Mouse (Mus musculus) heart, postnatal 0 days (tissue): ENCODE measurements around the gene Fhit. TPM values are rescaled to one million over a fixed set of nuclear protein-coding genes. Genes with fewer than 3 reads are reported as not detected.
"Not testable (repeated sequence)": the region's sequence is repeated elsewhere in the genome, so short reads cannot be mapped to it uniquely, and the experiment has no call there.

ENCODE experiments used
- ATAC-seq: fragments of 200-750 bp; cut with Nextera tagmentation; 2 replicates; pipeline ENCODE4 v1.8.0; 2017; ENCODE audit warnings: low read depth, moderate number of reproducible peaks, moderate library complexity; ENCODE audit not compliant: insufficient read depth
- DNase-seq: peaks from one replicate; pipeline ENCODE4 v3.0.0-alpha.2; 2016; ENCODE audit warnings: low spot score
- H3K27ac ChIP-seq: fragments of 300-500 bp; sonication (generic); 2 replicates; pipeline ENCODE4 v1.5.1; 2014; ENCODE audit warnings: low read depth, mild to moderate bottlenecking
- H3K27me3 ChIP-seq: fragments of 300-500 bp; sonication (generic); 2 replicates; pipeline ENCODE4 v1.6.1; 2014; ENCODE audit warnings: low read length, mixed read lengths; ENCODE audit not compliant: control insufficient read depth, insufficient read depth
- H3K36me3 ChIP-seq: fragments of 300-500 bp; sonication (generic); replicated peaks from 2 replicates; pipeline ENCODE4 v1.6.1; 2014; ENCODE audit warnings: low read length, mixed read lengths; ENCODE audit not compliant: control insufficient read depth, insufficient read depth
- H3K4me1 ChIP-seq: fragments of 300-500 bp; sonication (generic); 2 replicates; pipeline ENCODE4 v1.6.1; 2014; ENCODE audit warnings: antibody characterized with exemption; ENCODE audit not compliant: control insufficient read depth, insufficient read depth
- H3K4me2 ChIP-seq: fragments of 300-500 bp; sonication (generic); 2 replicates; pipeline ENCODE4 v1.6.1; 2014; ENCODE audit warnings: low read depth, mild to moderate bottlenecking, low read length, moderate library complexity
- H3K4me3 ChIP-seq: fragments of 300-500 bp; sonication (generic); 2 replicates; pipeline ENCODE4 v1.5.1; 2014; ENCODE audit warnings: low read depth, low read length
- H3K9ac ChIP-seq: fragments of 300-500 bp; sonication (generic); replicated peaks from 2 replicates; pipeline ENCODE4 v1.6.1; 2014; ENCODE audit warnings: low read depth, low read length, mixed read lengths
- H3K9me3 ChIP-seq: fragments of 300-500 bp; sonication (generic); replicated peaks from 2 replicates; pipeline ENCODE4 v1.6.1; 2016; ENCODE audit warnings: low read length; ENCODE audit not compliant: control insufficient read depth
- CTCF ChIP-seq: IDR thresholded peaks from 2 replicates; pipeline ENCODE4 v1.5.1; 2016; ENCODE audit warnings: antibody characterized with exemption, control low read depth, low read depth
- EP300 ChIP-seq: IDR thresholded peaks from 2 replicates; pipeline ENCODE4 v1.6.1; 2016; ENCODE audit warnings: antibody characterized with exemption, low read depth
- WGBS: fragments of 180-500 bp; shearing (Covaris S2); extraction: QIAGEN DNeasy Blood & Tissue Kit; methylation state at CpG from one replicate; pipeline ENCODE4 v1.1.7; 2014; 5-methylcytosine and 5-hydroxymethylcytosine counted together
- polyA plus RNA-seq: library from polyadenylated mRNA; unstranded; fragments of >200 nt; fragmentation: Nextera tagmentation; extraction: Ambion mirVana; gene quantifications from 2 replicates; pipeline ENCODE4 v1.2.1, GENCODE M21; 2015
- total RNA-seq: library from RNA; depleted of rRNA; stranded (reverse); fragments of >200 nt; gene quantifications from 2 replicates; pipeline ENCODE4 v1.2.3, GENCODE M21; 2014; ENCODE audit warnings: low replicate concordance

Gene Fhit
- total and polyA plus RNA-seq, 2 experiments from 2014 or later, result 4.1 to 5.2 TPM

DNA sequence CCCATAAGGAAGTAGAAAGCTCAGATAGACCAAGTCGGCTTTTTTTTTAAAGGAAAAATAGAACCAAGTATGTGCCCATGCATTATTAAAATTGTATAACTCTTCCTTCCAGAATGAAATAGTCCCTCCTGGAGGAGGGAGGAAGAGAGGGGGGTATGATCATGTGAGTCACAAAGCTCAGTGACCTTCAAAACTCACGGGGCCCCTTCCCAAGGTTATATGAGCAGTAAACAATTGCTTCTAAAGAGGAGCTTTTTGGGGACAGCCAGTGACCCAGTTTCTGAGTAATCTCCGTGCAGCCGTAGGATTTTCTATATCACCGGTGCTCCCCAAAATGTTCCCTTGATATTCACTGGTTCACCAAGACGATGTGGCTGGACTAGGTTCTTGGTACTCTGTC, 42.8 kb downstream of the Fhit start:
- Histone ChIP-seq H3K9me3 (no peaks in the 10 kb centered on the region), H3K4me3 (no peak overlapping the region), H3K27me3 (no peaks in the 10 kb centered on the region), H3K36me3 (no peaks in the 10 kb centered on the region), H3K4me1 (no peaks in the 10 kb centered on the region), H3K4me2 (no peak overlapping the region), H3K27ac (no peak overlapping the region), H3K9ac (no peak overlapping the region)
- TF ChIP-seq CTCF, result no peak
- no peak for TF ChIP-seq EP300
- 89% methylated on average over 6 of the region's 6 CpGs for WGBS
- DNase-seq, result no peak
- no peak for ATAC-seq

DNA sequence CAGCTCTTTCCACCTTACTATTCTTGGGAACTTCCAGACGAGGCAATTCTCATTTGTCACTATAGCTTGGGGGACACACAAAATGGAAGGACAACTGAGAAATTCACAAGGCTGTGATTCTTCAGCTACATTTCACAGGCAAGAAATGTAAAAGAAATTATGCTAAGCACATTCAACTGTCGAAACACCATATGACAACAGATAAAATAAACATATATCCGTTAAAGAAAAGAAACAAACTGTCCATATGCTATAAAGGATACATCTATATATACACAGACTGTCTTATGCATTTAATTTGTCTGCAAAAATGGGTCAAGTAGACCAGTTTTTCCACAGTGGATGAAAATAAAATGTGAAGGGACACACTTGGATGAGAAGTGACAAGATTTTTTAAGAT, 76.2 kb downstream of the Fhit start:
- ATAC-seq (no peak), DNase-seq (no peak)
- Histone ChIP-seq H3K9me3 (no peaks in the 10 kb centered on the region), H3K4me3 (no peak overlapping the region), H3K4me1 (no peaks in the 10 kb centered on the region), H3K27me3 (no peaks in the 10 kb centered on the region), H3K4me2 (no peak overlapping the region), H3K9ac (no peak overlapping the region), H3K36me3 (no peaks in the 10 kb centered on the region), H3K27ac (no peak overlapping the region)
- 75% methylated on average over 3 of the region's 3 CpGs for WGBS
- TF ChIP-seq EP300 (no peak), CTCF (no peak)

DNA sequence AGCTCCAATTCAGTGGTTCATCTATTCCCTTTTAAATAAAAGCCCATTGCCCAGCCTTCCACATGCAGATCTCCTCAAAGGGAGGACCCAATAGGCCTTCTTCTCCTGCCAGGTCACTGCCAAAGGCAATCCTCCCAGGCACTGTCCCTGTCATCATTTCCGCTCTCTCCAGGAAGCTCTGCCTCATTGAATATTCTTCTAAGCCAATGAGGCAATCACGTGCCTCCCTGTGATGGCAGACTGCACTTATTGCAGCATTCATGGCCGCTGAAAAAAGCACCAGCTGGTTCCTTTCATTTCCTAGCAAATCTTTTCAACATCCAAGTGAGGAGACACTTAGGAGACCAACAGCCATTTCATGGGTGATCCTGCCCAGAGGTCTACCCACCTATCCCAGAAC, 77.9 kb downstream of the Fhit start:
- no peak for TF ChIP-seq CTCF
- no peak for TF ChIP-seq EP300
- no peaks in the 10 kb centered on the region for H3K27me3 ChIP-seq
- H3K36me3 ChIP-seq, result no peaks in the 10 kb centered on the region
- H3K4me1 ChIP-seq, result no peaks in the 10 kb centered on the region
- WGBS, result 53% methylated on average over 3 of the region's 3 CpGs
- no peak overlapping the region for H3K4me2 ChIP-seq
- H3K4me3 ChIP-seq, result no peak overlapping the region
- H3K9ac ChIP-seq, result no peak overlapping the region
- ATAC-seq (no peak), DNase-seq (no peak)
- no peak overlapping the region for H3K27ac ChIP-seq
- no peaks in the 10 kb centered on the region for H3K9me3 ChIP-seq

DNA sequence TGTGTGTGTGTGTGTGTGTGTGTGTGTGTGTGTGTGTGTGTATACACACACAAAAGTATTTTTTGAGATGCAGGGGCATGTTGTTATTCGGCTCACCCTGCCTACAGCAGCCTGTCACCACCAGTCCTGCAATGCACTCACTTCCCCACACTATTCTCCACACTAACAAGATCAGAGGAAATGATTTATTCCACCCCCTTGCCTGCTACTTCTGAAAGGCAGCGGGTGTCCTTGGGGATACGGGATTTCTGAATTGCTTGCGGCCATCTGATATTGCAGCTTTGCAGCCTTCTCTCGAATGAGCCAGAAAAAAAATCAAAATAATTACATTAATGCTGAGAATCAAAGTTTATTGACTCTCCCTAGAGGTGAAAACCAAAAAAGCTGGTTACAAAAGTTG, 78.4 kb downstream of the Fhit start:
- no peaks in the 10 kb centered on the region for H3K36me3 ChIP-seq
- H3K9me3 ChIP-seq, result no peaks in the 10 kb centered on the region
- TF ChIP-seq CTCF (no peak), EP300 (no peak)
- H3K9ac ChIP-seq, result no peak overlapping the region
- H3K27ac ChIP-seq, result no peak overlapping the region
- H3K4me3 ChIP-seq, result no peak overlapping the region
- ATAC-seq, result no peak
- no peak overlapping the region for H3K4me2 ChIP-seq
- no peaks in the 10 kb centered on the region for H3K27me3 ChIP-seq
- no peak for DNase-seq
- 76% methylated on average over 5 of the region's 5 CpGs for WGBS
- H3K4me1 ChIP-seq, result no peaks in the 10 kb centered on the region

DNA sequence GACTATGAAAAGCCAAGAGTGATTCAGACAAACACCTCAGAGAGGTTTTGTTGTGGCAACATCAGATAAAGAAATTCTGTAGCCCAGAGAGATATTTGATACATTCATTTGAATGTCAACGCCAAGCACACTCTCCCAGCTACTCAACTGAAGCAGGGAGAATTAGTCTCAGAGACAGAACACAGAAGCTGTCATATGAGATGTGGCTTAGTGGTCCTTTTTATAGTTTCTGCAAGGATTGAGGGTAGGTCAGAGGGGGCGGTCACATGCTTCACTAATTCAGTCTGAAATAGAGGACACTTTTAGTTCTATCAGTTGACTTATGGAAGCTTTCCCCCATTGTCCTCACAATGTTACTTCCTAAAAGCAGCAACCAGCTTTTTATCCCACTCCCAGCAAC, 98.2 kb downstream of the Fhit start:
- 56% methylated on average over 2 of the region's 2 CpGs for WGBS
- H3K4me3 ChIP-seq, result no peak overlapping the region
- no peaks in the 10 kb centered on the region for H3K9me3 ChIP-seq
- DNase-seq (no peak), ATAC-seq (no peak)
- TF ChIP-seq CTCF, result no peak
- no peak for TF ChIP-seq EP300
- H3K9ac ChIP-seq, result no peak overlapping the region
- H3K4me1 ChIP-seq, result no peaks in the 10 kb centered on the region
- no peaks in the 10 kb centered on the region for H3K27me3 ChIP-seq
- no peaks in the 10 kb centered on the region for H3K36me3 ChIP-seq
- no peak overlapping the region for H3K27ac ChIP-seq
- H3K4me2 ChIP-seq, result no peak overlapping the region

DNA sequence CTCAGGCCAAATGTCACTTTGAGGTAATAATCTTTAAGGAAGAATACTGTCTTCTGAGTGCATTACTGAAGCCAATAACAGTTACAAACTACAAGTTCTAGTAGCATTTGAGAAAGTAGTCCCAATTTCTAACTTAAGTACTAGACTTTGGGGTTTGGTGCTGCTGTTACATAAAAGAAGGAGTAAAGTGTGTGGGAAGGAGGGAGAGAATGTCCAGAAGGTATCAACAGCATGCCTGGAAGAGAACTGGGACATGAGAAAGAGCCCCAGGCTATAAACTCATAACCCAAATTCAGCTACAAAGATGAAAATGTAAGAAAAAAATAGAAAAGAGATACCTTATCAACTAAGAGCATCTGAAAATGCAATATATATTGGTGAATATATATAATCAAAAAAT, 101.6 kb downstream of the Fhit start:
- Histone ChIP-seq H3K4me1 (no peaks in the 10 kb centered on the region), H3K9me3 (no peaks in the 10 kb centered on the region), H3K27ac (no peak overlapping the region), H3K9ac (no peak overlapping the region), H3K4me3 (no peak overlapping the region), H3K27me3 (no peaks in the 10 kb centered on the region), H3K36me3 (no peaks in the 10 kb centered on the region), H3K4me2 (no peak overlapping the region)
- no peak for TF ChIP-seq EP300
- no peak for TF ChIP-seq CTCF
- ATAC-seq (no peak), DNase-seq (no peak)

DNA sequence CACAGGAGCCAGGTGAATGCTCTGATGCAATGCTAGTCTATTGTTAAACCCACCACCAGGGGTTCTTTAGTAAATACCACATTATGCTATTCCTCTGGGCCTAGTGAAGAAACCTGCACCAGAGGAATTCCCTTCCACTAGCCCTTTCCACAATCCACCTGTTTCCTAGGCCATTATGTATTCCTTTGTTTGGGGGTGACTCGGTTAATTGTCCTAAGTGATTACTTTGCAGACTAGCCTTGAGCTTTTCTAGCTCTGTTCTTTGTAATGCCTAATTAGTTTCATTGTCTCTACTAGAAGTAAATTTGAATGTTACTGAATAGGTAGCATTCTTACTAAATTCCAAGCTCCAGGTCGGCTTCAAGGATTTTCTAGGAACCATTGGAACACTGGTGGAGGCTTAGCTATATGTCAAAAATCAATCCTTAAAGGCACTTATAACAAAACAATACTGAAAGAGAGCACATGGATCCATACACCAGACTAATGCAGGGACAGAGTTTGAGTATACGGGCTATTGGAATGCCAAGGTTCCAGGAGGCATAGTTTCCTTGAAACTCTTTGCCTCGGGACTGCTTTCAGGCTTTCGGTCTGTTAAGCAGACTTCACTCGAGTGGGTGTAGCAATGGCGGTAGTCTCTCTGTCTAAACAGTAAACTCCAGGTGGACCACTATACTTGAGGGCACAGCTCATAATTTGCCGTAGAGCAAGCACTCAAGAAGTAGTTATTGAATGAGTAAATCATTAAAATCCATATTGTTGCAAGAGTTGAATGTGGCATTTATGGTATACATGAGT, 122.1 kb downstream of the Fhit start:
- not testable (repeated sequence) for H3K9me3 ChIP-seq, ATAC-seq

More for the DNA sequence above, 122.1 kb downstream of the Fhit start:
- H3K9ac ChIP-seq, H3K4me3 ChIP-seq, H3K36me3 ChIP-seq, H3K4me1 ChIP-seq, H3K27ac ChIP-seq, H3K27me3 ChIP-seq, H3K4me2 ChIP-seq, DNase-seq: not testable (repeated sequence)
- WGBS, result 71% methylated on average over 8 of the region's 8 CpGs
